Mouse (Mus musculus) lung, postnatal 0 days (tissue): Measurements from ENCODE around the gene Tm4sf4. TPM values are rescaled to one million over a fixed set of nuclear protein-coding genes. Genes with fewer than 3 reads are reported as not detected.
A peak's percentile ranks its signal among the peaks of the same experiment; 100 is the strongest.

Experiments
- ATAC-seq: fragments of 200-750 bp; cut with Nextera tagmentation; 2 replicates; pipeline ENCODE4 v1.8.0; 2017; ENCODE audit warnings: moderate library complexity
- DNase-seq: peaks from one replicate; pipeline ENCODE4 v3.0.0-alpha.2; 2016; ENCODE audit warnings: low spot score
- H3K27ac ChIP-seq: fragments of 300-500 bp; sonication (generic); 2 replicates; pipeline ENCODE4 v1.5.1; 2014; ENCODE audit warnings: antibody characterized with exemption, mild to moderate bottlenecking, low read length, mixed read lengths
- H3K27me3 ChIP-seq: fragments of 300-500 bp; sonication (generic); replicated peaks from 2 replicates; pipeline ENCODE4 v1.6.1; 2014; ENCODE audit warnings: low read length, mixed read lengths; ENCODE audit not compliant: insufficient read depth
- H3K36me3 ChIP-seq: fragments of 300-500 bp; sonication (generic); 2 replicates; pipeline ENCODE4 v1.6.1; 2014; ENCODE audit warnings: low read length, mixed read lengths; ENCODE audit not compliant: insufficient read depth
- H3K4me1 ChIP-seq: fragments of 300-500 bp; sonication (generic); 2 replicates; pipeline ENCODE4 v1.6.1; 2014; ENCODE audit warnings: antibody characterized with exemption, low read depth, low read length, mixed read lengths; ENCODE audit not compliant: insufficient read depth
- H3K4me2 ChIP-seq: fragments of 300-500 bp; sonication (generic); replicated peaks from 2 replicates; pipeline ENCODE4 v1.6.1; 2014; ENCODE audit warnings: low read depth, mild to moderate bottlenecking, low read length, moderate library complexity, mixed read lengths
- H3K4me3 ChIP-seq: fragments of 300-500 bp; sonication (generic); 2 replicates; pipeline ENCODE4 v1.5.1; 2014; ENCODE audit warnings: low read depth, low read length
- H3K9ac ChIP-seq: fragments of 300-500 bp; sonication (generic); replicated peaks from 2 replicates; pipeline ENCODE4 v1.6.1; 2014; ENCODE audit warnings: low read depth, mild to moderate bottlenecking
- H3K9me3 ChIP-seq: fragments of 300-500 bp; sonication (generic); 2 replicates; pipeline ENCODE4 v1.6.1; 2016; ENCODE audit warnings: low read length, mixed read lengths
- CTCF ChIP-seq: IDR thresholded peaks from 2 replicates; pipeline ENCODE4 v1.5.1; 2016; ENCODE audit warnings: antibody characterized with exemption, mild to moderate bottlenecking
- EP300 ChIP-seq: IDR thresholded peaks from 2 replicates; pipeline ENCODE4 v1.6.1; 2016; ENCODE audit warnings: antibody characterized with exemption, mild to moderate bottlenecking, control low read depth
- WGBS: fragments of 180-500 bp; shearing (Covaris S2); extraction: QIAGEN DNeasy Blood & Tissue Kit; methylation state at CpG from one replicate; pipeline ENCODE4 v1.1.7; 2014; 5-methylcytosine and 5-hydroxymethylcytosine counted together
- polyA plus RNA-seq: library from polyadenylated mRNA; unstranded; fragments of >200 nt; fragmentation: Nextera tagmentation; extraction: Ambion mirVana; gene quantifications from 2 replicates; pipeline ENCODE4 v1.2.1, GENCODE M21; 2015

Tm4sf4 gene
- polyA plus RNA-seq, 1 experiment from 2014 or later = 0.13 TPM

DNA sequence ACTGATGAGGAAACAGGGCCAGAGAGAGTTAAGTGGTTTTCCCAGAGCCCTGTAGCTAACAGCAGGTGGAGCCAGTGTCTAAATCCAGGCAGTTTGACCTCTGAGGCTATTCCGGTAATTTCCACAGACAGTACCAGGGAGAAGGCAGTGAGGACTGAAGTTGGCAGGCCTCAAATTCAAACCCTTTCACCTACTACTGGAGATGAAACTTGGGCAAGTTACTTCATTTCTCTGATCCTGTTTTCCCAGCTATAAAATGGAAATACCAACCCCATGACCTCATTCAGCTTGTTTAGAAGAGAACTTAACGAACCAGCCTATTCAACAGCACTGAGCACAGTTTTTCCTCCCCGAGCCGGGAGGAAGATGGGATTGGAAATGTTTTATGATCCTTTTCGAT, 45.2 kb downstream of the Tm4sf4 start:
- Histone ChIP-seq H3K27me3 (no peaks in the 10 kb centered on the region), H3K9ac (no peak overlapping the region), H3K36me3 (no peaks in the 10 kb centered on the region), H3K4me3 (no peak overlapping the region), H3K27ac (peak overlapping the region; percentile 85), H3K9me3 (no peaks in the 10 kb centered on the region), H3K4me2 (peak overlapping the region; percentile 47; the same call in 1 of the 2 replicates), H3K4me1 (peaks cover 22% of the 10 kb centered on the region; the same call in 1 of the 2 replicates)
- ATAC-seq (peak; percentile 63), DNase-seq (peak; percentile 87)
- WGBS = 3% methylated on average over 5 of the region's 5 CpGs
- TF ChIP-seq CTCF (peak; percentile 84), EP300 (peak; percentile 62; the same call in 1 of the 2 replicates)

GRCm38 (mm10) chr3:57470981-57471601, 46.0 kb downstream of the Tm4sf4 start:
- peak; percentile 70 for ATAC-seq
- no peak overlapping the region for H3K9ac ChIP-seq
- H3K4me3 ChIP-seq = 0 out of 2 replicates have a peak overlapping the region, but pooled peaks have one; percentile 5
- WGBS = 11% methylated on average over 15 of the region's 15 CpGs
- H3K27ac ChIP-seq = peak overlapping the region; percentile 85
- H3K9me3 ChIP-seq = no peaks in the 10 kb centered on the region
- peak; percentile 67 for DNase-seq
- no peak for TF ChIP-seq EP300
- TF ChIP-seq CTCF = no peak
- no peaks in the 10 kb centered on the region for H3K36me3 ChIP-seq
- peaks cover 22% of the 10 kb centered on the region; the same call in 1 of the 2 replicates for H3K4me1 ChIP-seq
- H3K4me2 ChIP-seq = peak overlapping the region; percentile 47
- H3K27me3 ChIP-seq = no peaks in the 10 kb centered on the region

DNA sequence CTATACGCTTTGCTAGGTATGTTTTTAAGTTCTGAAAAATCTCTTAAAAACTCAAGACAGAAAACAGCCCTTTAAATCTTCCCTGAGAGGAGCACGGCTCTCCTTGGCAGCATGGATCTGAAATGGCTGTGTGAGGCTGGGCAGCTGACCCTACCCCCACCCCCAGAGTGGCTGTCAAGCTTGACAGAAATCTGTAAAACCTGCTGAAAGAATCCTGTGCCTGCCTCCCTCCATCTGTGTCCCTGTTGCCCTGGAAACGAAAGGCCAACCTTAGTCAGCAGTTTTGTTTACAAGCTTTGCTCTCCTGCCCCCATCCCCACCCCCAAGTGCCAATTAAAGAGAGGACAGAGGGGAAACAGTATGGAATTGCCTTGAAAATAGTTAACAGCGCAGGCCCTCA, 47.3 kb downstream of the Tm4sf4 start:
- Histone ChIP-seq H3K4me1 (peaks cover 22% of the 10 kb centered on the region; the same call in 1 of the 2 replicates), H3K27ac (peak overlapping the region; percentile 75), H3K9ac (no peak overlapping the region), H3K4me2 (no peak overlapping the region), H3K36me3 (0 out of 2 replicates have a peak, but pooled peaks cover 6% of the 10 kb centered on the region), H3K9me3 (no peaks in the 10 kb centered on the region), H3K27me3 (no peaks in the 10 kb centered on the region), H3K4me3 (no peak overlapping the region)
- DNase-seq (no peak), ATAC-seq (no peak)
- WGBS = 39% methylated on average over 4 of the region's 4 CpGs
- TF ChIP-seq EP300 (no peak), CTCF (no peak)

DNA sequence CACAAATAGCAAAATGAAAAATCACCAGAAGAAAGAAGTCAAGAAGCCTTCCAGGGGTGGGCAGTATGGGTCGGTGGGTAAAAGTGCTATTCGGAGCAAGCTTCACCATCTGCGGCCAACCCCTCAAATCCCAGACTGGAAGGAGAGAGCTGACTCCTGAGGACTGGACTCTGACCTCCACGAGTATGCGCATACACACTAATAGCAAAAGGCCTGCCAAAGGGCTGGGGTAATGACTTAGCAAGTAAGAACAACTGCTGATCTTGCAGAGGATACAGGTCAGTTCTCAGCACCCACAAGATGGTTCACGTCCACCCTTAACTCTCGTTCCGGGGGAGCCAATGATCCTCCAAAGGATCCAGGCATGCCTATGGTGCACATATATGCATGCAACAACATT, 49.3 kb downstream of the Tm4sf4 start:
- WGBS = 89% methylated on average over 8 of the region's 8 CpGs
- Histone ChIP-seq H3K4me3 (no peak overlapping the region), H3K36me3 (0 out of 2 replicates have a peak, but pooled peaks cover 6% of the 10 kb centered on the region), H3K27me3 (no peaks in the 10 kb centered on the region), H3K9ac (no peak overlapping the region), H3K9me3 (no peaks in the 10 kb centered on the region), H3K4me1 (peaks cover 22% of the 10 kb centered on the region; the same call in 1 of the 2 replicates), H3K4me2 (no peak overlapping the region), H3K27ac (no peak overlapping the region)
- ATAC-seq (no peak), DNase-seq (no peak)
- no peak for TF ChIP-seq EP300
- no peak for TF ChIP-seq CTCF

- 0 out of 2 replicates have a peak, but pooled peaks cover 6% of the 10 kb centered on the region for H3K36me3 ChIP-seq
- H3K9ac ChIP-seq = no peak overlapping the region
- DNase-seq (no peak), ATAC-seq (0 out of 2 replicates have a peak, but pooled peaks have one; percentile 30)
- no peaks in the 10 kb centered on the region for H3K9me3 ChIP-seq
- 0 out of 2 replicates have a peak, but pooled peaks have one; percentile 12 for TF ChIP-seq CTCF
- TF ChIP-seq EP300 = no peak
- no peaks in the 10 kb centered on the region for H3K27me3 ChIP-seq
- no peak overlapping the region for H3K27ac ChIP-seq
- WGBS = 60% methylated on average over 4 of the region's 4 CpGs
- peaks cover 11% of the 10 kb centered on the region; the same call in 1 of the 2 replicates for H3K4me1 ChIP-seq
- H3K4me3 ChIP-seq = no peak overlapping the region
- H3K4me2 ChIP-seq = no peak overlapping the region
Measured at GRCm38 (mm10) chr3:57480640-57481039, 55.5 kb downstream of the Tm4sf4 start.

DNA sequence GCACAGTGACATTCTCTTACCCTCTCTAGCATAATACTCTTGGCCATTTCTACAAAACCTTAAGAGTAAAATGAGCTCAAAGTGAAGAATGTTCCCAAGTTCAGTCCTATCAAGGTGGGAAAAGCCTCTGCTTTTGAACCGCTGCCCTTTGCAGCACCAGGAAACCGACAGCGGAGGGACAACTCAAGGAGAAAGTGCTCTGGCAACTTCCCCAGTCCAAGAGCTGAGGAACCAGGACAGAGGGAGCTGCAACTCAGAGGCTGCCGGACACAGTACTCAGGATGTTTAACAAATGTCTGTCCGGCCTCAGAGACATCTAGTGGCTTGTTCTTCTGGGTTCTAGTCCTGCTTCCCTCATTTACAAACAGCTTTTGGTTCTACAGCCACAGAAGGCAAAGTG, 56.9 kb downstream of the Tm4sf4 start:
- no peaks in the 10 kb centered on the region for H3K27me3 ChIP-seq
- 0 out of 2 replicates have a peak overlapping the region, but pooled peaks have one; percentile 11 for H3K27ac ChIP-seq
- no peak overlapping the region for H3K4me2 ChIP-seq
- H3K36me3 ChIP-seq = 0 out of 2 replicates have a peak, but pooled peaks cover 4% of the 10 kb centered on the region
- H3K9ac ChIP-seq = no peak overlapping the region
- ATAC-seq (no peak), DNase-seq (no peak)
- no peak overlapping the region for H3K4me3 ChIP-seq
- TF ChIP-seq EP300 (no peak), CTCF (no peak)
- 36% methylated on average over 5 of the region's 5 CpGs for WGBS
- H3K9me3 ChIP-seq = no peaks in the 10 kb centered on the region
- H3K4me1 ChIP-seq = peaks cover 11% of the 10 kb centered on the region; the same call in 1 of the 2 replicates
